Mouse (Mus musculus): ENCODE measurements around the gene Rrp12. TPM values are rescaled to one million over a fixed set of nuclear protein-coding genes. Genes with fewer than 3 reads are reported as not detected.

Rrp12 gene
- polyA plus RNA-seq, 1 experiment from 2014 or later, result 15.4 TPM

GRCm38 (mm10) chr19:41908736-41909135 is 12.8 kb upstream of the Rrp12 start:
- Histone ChIP-seq H3K9me3 (replicated peaks; ENCODE audit: control insufficient read depth, low read length) (no peaks in the 10 kb centered on the region), H3K27me3 (ENCODE audit: control insufficient read depth, insufficient read depth, low read length) (no peaks in the 10 kb centered on the region), H3K4me1 (ENCODE audit: control insufficient read depth, insufficient read depth, low read length) (peaks cover 23% of the 10 kb centered on the region), H3K36me3 (ENCODE audit: control insufficient read depth, insufficient read depth, low read length) (no peaks in the 10 kb centered on the region), H3K4me3 (replicated peaks; ENCODE audit: low read length) (no peak overlapping the region), H3K4me2 (ENCODE audit: low read depth, low read length) (no peak overlapping the region), H3K27ac (ENCODE audit: low read length) (no peak overlapping the region), H3K9ac (ENCODE audit: low read length) (no peak overlapping the region)
- no peak for ATAC-seq (ENCODE audit: insufficient read depth, low FRiP score)
- WGBS, result 86% methylated on average over 3 of the region's 3 CpGs

DNA sequence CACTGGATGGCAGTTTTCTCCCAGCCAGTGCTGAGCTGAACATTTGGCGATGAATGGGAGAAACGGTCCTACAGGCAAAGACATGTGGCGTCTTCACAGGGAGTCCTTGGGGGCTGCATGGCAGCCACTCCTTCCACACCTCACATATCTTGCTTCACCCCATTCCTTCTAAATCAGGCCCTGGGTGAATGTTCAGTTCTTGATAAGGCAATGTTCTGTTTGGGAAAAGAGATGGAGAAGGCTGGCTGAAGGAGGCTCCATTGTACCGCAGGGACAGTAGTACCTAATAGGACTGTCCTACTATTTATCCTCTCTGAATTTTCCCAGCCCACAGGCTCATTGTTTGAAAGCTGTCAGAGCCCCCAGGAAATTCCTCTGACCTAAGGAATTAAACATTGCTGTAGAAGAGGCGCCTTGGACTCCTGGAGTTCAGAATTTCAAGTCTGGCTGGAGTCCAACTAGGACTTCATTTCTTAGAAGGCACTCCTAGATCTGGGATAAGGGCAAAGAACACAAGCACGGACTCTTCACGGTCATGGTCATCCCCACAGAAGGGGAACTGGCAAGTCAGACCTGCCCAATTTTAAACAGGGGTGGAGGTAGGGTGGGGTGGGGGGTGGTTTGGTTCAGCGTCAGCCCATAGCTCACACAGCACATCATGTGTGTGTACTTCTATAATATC is 11.2 kb upstream of the Rrp12 start:
- Histone ChIP-seq H3K4me3 (replicated peaks; ENCODE audit: low read length) (no peak overlapping the region), H3K9me3 (replicated peaks; ENCODE audit: control insufficient read depth, low read length) (no peaks in the 10 kb centered on the region), H3K36me3 (ENCODE audit: control insufficient read depth, insufficient read depth, low read length) (no peaks in the 10 kb centered on the region), H3K4me2 (ENCODE audit: low read depth, low read length) (peak overlapping the region; percentile 6; the same call in 1 of the 2 replicates), H3K4me1 (ENCODE audit: control insufficient read depth, insufficient read depth, low read length) (peaks cover 14% of the 10 kb centered on the region), H3K9ac (ENCODE audit: low read length) (no peak overlapping the region), H3K27me3 (ENCODE audit: control insufficient read depth, insufficient read depth, low read length) (no peaks in the 10 kb centered on the region), H3K27ac (ENCODE audit: low read length) (peak overlapping the region; percentile 85)
- 28% methylated on average over 8 of the region's 8 CpGs for WGBS
- no peak for ATAC-seq (ENCODE audit: insufficient read depth, low FRiP score)

DNA sequence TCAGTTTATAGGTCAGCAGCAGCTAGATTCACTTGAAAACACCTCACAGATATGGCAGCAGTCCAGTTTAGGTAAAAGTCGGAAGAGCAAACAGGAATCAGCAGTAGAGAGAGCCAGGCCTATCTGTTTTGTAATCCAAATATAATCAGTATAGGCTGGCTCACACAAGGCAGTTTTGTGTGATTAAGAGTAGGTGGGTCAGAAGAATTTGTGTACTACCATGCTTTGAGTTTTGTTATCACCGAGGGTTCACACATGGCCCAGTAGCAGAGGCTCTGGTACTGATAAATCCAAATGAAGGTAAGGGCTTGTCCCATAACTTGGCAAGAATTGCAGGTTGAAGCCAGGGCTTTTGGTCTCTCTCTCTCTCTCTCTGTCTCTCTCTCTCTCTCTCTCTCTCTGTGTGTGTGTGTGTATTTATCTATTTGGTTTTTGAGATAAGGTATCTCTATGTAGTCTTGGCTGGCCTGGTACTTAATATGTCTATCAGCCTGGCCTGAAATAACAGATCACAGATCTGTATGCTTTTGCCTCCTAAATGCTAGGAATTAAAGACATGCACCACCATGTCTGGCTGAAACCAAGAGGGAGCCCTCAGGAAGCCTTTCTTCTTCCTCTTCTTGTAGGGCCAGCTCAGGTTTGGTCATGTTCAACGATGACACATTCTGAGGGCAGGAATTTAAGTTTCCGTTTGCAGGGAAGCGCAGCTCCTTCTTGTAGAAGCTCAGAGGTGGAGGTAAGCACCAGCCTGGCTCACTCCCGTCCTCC is 10.5 kb upstream of the Rrp12 start:
- peak overlapping the region; percentile 6; the same call in 1 of the 2 replicates for H3K4me2 ChIP-seq (ENCODE audit: low read depth, low read length)
- no peak overlapping the region for H3K4me3 ChIP-seq (replicated peaks; ENCODE audit: low read length)
- peaks cover 14% of the 10 kb centered on the region for H3K4me1 ChIP-seq (ENCODE audit: control insufficient read depth, insufficient read depth, low read length)
- no peak overlapping the region for H3K9ac ChIP-seq (ENCODE audit: low read length)
- 41% methylated on average over 6 of the region's 6 CpGs for WGBS
- H3K36me3 ChIP-seq (ENCODE audit: control insufficient read depth, insufficient read depth, low read length), result no peaks in the 10 kb centered on the region
- H3K27me3 ChIP-seq (ENCODE audit: control insufficient read depth, insufficient read depth, low read length), result no peaks in the 10 kb centered on the region
- no peaks in the 10 kb centered on the region for H3K9me3 ChIP-seq (replicated peaks; ENCODE audit: control insufficient read depth, low read length)
- ATAC-seq (ENCODE audit: insufficient read depth, low FRiP score), result peak; percentile 32; the same call in 1 of the 2 replicates
- peak overlapping the region; percentile 85 for H3K27ac ChIP-seq (ENCODE audit: low read length)

DNA sequence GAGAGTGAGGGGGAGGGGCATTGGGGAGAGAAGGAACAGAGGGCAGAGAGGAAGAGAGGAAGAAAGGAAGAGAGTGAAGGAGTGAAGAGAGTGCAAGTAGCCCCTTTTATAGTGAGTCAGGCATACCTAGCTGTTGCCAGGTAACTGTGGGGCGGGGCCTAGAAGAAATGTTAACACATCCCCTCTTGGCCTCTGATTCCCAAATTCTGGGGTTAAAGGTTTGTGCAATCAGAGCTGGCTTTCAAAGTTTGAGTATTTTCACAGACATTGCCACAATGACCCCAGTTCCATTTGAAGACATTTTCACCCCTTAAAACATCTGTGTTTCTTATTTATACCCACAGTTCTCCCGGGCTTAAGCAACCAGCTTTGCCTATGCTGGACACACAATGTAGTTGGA is 9.3 kb upstream of the Rrp12 start:
- peaks cover 14% of the 10 kb centered on the region for H3K4me1 ChIP-seq (ENCODE audit: control insufficient read depth, insufficient read depth, low read length)
- no peak overlapping the region for H3K4me2 ChIP-seq (ENCODE audit: low read depth, low read length)
- H3K27ac ChIP-seq (ENCODE audit: low read length), result no peak overlapping the region
- H3K9me3 ChIP-seq (replicated peaks; ENCODE audit: control insufficient read depth, low read length), result no peaks in the 10 kb centered on the region
- WGBS, result 90% methylated on average over 2 of the region's 2 CpGs
- H3K9ac ChIP-seq (ENCODE audit: low read length), result no peak overlapping the region
- H3K27me3 ChIP-seq (ENCODE audit: control insufficient read depth, insufficient read depth, low read length), result no peaks in the 10 kb centered on the region
- ATAC-seq (ENCODE audit: insufficient read depth, low FRiP score), result no peak
- H3K36me3 ChIP-seq (ENCODE audit: control insufficient read depth, insufficient read depth, low read length), result no peaks in the 10 kb centered on the region
- H3K4me3 ChIP-seq (replicated peaks; ENCODE audit: low read length), result no peak overlapping the region

DNA sequence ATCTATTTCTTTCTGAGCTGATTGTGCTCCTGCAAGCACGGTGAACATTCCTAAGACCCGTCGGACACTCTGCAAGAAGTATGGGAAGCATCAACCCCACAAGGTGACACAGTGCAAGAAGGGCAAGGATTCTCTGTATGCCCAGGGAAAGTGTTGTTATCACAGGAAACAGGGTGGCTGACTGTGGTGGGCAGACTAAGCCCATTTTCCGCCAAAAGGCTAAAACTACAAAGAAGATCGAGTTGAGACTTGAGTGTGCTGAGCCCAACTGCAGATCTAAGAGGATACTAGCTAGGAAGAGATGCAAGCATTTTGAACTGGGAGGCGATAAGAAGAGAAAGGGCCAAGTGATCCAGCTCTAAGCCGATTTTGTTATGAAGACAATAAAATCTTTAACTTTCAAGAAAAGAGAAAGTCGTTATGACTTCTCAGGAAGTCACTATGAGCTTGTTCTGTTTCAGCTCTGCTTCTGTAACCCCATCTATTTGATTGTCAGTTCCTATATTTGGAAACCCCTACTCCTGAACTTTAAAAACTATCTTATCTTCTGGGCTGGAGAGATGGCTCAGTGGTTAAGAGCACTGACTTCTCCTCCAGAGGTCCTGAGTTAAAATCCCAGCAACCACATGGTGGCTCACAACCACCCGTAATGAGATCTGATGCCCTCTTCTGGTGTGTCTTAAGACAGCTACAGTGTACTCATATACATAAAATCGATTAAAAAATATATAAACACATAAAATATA is 7.0 kb upstream of the Rrp12 start:
- ATAC-seq (ENCODE audit: insufficient read depth, low FRiP score), result no peak
- WGBS, result 77% methylated on average over 10 of the region's 10 CpGs

GRCm38 (mm10) chr19:41901696-41902095 is 5.7 kb upstream of the Rrp12 start:
- no peaks in the 10 kb centered on the region for H3K36me3 ChIP-seq (ENCODE audit: control insufficient read depth, insufficient read depth, low read length)
- WGBS, result 33% methylated on average over 2 of the region's 2 CpGs
- no peaks in the 10 kb centered on the region for H3K27me3 ChIP-seq (ENCODE audit: control insufficient read depth, insufficient read depth, low read length)
- H3K4me3 ChIP-seq (replicated peaks; ENCODE audit: low read length), result no peak overlapping the region
- peaks cover under 1% of the 10 kb centered on the region; the same call in 1 of the 2 replicates for H3K4me1 ChIP-seq (ENCODE audit: control insufficient read depth, insufficient read depth, low read length)
- no peak for ATAC-seq (ENCODE audit: insufficient read depth, low FRiP score)
- H3K27ac ChIP-seq (ENCODE audit: low read length), result no peak overlapping the region
- H3K4me2 ChIP-seq (ENCODE audit: low read depth, low read length), result no peak overlapping the region
- no peak overlapping the region for H3K9ac ChIP-seq (ENCODE audit: low read length)
- no peaks in the 10 kb centered on the region for H3K9me3 ChIP-seq (replicated peaks; ENCODE audit: control insufficient read depth, low read length)

More for the DNA sequence above, 7.0 kb upstream of the Rrp12 start:
- H3K4me3 ChIP-seq (replicated peaks; ENCODE audit: low read length), result no peak overlapping the region
- no peaks in the 10 kb centered on the region for H3K36me3 ChIP-seq (ENCODE audit: control insufficient read depth, insufficient read depth, low read length)
- H3K27me3 ChIP-seq (ENCODE audit: control insufficient read depth, insufficient read depth, low read length), result no peaks in the 10 kb centered on the region
- peaks cover 14% of the 10 kb centered on the region for H3K4me1 ChIP-seq (ENCODE audit: control insufficient read depth, insufficient read depth, low read length)
- H3K9me3 ChIP-seq (replicated peaks; ENCODE audit: control insufficient read depth, low read length), result no peaks in the 10 kb centered on the region
- H3K27ac ChIP-seq (ENCODE audit: low read length), result no peak overlapping the region
- no peak overlapping the region for H3K9ac ChIP-seq (ENCODE audit: low read length)
- H3K4me2 ChIP-seq (ENCODE audit: low read depth, low read length), result no peak overlapping the region

GRCm38 (mm10) chr19:41900495-41901090 is 4.6 kb upstream of the Rrp12 start:
- Histone ChIP-seq H3K27me3 (ENCODE audit: control insufficient read depth, insufficient read depth, low read length) (no peaks in the 10 kb centered on the region), H3K36me3 (ENCODE audit: control insufficient read depth, insufficient read depth, low read length) (no peaks in the 10 kb centered on the region), H3K4me2 (ENCODE audit: low read depth, low read length) (no peak overlapping the region), H3K4me1 (ENCODE audit: control insufficient read depth, insufficient read depth, low read length) (no peaks in the 10 kb centered on the region; the same call in 1 of the 2 replicates), H3K4me3 (replicated peaks; ENCODE audit: low read length) (no peak overlapping the region), H3K9me3 (replicated peaks; ENCODE audit: control insufficient read depth, low read length) (no peaks in the 10 kb centered on the region), H3K9ac (ENCODE audit: low read length) (no peak overlapping the region), H3K27ac (ENCODE audit: low read length) (no peak overlapping the region)
- no peak for ATAC-seq (ENCODE audit: insufficient read depth, low FRiP score)
- 79% methylated on average over 8 of the region's 8 CpGs for WGBS

DNA sequence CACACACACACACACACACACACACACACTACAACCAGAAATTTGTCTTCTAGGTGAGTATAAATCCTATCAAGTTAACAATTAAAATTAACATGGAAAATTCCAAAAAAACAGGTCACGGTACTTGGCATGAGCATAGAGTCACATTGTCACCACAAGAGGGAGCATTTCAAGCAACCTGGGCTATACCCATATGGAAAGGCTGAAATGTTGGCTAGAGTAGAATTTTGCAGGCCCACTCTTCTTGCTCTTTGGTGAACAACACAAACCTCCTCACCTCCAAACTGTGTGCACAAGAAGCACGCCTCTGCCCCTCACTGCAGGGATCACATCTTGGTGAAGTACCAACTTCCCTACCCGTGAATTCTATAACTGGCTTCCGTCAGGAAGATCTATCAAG is 2.9 kb upstream of the Rrp12 start:
- Histone ChIP-seq H3K4me2 (ENCODE audit: low read depth, low read length) (no peak overlapping the region), H3K4me3 (replicated peaks; ENCODE audit: low read length) (no peak overlapping the region), H3K36me3 (ENCODE audit: control insufficient read depth, insufficient read depth, low read length) (no peaks in the 10 kb centered on the region), H3K27ac (ENCODE audit: low read length) (no peak overlapping the region), H3K4me1 (ENCODE audit: control insufficient read depth, insufficient read depth, low read length) (peaks cover 8% of the 10 kb centered on the region), H3K27me3 (ENCODE audit: control insufficient read depth, insufficient read depth, low read length) (no peaks in the 10 kb centered on the region), H3K9ac (ENCODE audit: low read length) (no peak overlapping the region), H3K9me3 (replicated peaks; ENCODE audit: control insufficient read depth, low read length) (no peaks in the 10 kb centered on the region)
- WGBS, result 38% methylated on average over 4 of the region's 4 CpGs
- no peak for ATAC-seq (ENCODE audit: insufficient read depth, low FRiP score)

Measured in stomach, embryonic 16.5 days (tissue).